Mouse (Mus musculus) mouse embryonic stem cell (cell line): Measurements from ENCODE around the gene Elf2.
"Not testable (repeated sequence)": the region's sequence is repeated elsewhere in the genome, so short reads cannot be mapped to it uniquely, and the experiment has no call there.

Experiments used
- in situ Hi-C, 2 experiments: fragments of 300-500 bp; cut with MboI; formaldehyde crosslinking; loops; 1 replicate in 1 of 2; 3 replicates in 1 of 2; pipeline ENCODE4 v1.14.3; 2019 to 2020; ENCODE audit warnings: low sequenced_read_pairs in 2 of 2, low pct_unique_long_range_greater_than_20kb in 1 of 2, mixed read lengths in 1 of 2; ENCODE audit not compliant: unreplicated experiment in 1 of 2

Elf2 gene

GRCm38 (mm10) chr3:51341268-51342081 is 1.0 kb upstream of the Elf2 start:
- in situ Hi-C loops = no loop called here

DNA sequence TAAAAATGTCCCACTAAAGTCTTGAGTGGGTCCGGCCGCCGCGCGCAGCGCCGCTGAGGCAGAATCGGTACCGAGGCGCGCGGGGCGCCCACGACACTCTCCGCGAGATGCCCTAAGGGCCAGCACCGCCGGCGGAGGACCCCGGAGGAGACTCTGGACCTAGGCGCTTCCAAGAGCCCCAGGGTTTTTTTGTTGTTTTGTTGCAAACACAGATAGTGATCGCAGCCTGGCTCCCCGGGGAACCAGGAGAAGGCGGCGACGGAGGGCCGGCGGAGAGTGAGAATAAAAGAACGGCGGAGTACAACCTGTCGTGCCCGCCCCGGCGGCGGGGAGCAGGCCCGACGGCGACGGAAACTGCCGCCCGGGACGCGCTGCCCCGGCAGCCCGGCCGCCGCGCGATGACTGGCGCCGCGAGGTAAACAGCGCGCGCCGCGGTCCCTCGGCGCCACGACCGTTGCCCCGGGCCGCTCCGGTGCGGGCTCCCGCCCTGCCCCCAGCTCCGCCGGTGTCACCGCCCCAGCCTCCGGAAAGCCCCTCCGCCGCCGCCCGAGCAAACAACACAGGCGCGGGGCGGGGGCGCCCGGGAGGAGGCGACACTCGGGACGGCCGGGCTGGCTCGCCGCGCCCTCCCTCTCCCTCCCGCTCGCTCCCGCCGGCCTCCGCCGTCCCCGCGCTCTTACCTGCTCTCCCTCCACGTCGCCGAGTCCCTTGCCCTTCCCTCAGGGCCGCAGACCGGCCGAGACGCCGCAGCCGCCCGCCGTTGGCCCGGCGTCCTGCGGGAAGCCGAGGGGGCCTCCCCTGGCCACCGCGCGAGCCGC is 520 bp downstream of the Elf2 start:
- in situ Hi-C loops = no loop called here

GRCm38 (mm10) chr3:51339378-51339733 is 1.1 kb downstream of the Elf2 start:
- in situ Hi-C loops = no loop called here

GRCm38 (mm10) chr3:51335378-51335777 is 5.1 kb downstream of the Elf2 start:
- in situ Hi-C loops = no loop called here

DNA sequence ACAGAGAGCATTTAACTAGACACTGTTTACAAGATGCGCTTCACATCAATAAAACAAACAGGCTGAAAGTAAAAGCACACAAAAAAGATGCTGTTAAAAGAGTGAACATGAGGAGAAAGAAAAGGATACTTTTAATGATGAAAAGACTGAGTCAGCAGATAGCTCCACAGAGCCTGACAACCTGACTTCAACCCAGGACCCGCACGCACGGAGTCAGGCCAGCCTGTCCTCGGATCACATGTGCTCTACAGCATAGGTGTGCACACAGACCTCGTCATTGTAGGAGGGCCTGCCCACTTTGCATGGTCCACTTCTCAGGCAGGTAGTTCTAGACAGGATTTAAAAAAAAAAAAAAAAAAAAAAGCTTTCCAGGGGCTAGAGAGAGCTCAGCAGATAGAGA is 6.5 kb downstream of the Elf2 start:
- in situ Hi-C loops = no loop called here

DNA sequence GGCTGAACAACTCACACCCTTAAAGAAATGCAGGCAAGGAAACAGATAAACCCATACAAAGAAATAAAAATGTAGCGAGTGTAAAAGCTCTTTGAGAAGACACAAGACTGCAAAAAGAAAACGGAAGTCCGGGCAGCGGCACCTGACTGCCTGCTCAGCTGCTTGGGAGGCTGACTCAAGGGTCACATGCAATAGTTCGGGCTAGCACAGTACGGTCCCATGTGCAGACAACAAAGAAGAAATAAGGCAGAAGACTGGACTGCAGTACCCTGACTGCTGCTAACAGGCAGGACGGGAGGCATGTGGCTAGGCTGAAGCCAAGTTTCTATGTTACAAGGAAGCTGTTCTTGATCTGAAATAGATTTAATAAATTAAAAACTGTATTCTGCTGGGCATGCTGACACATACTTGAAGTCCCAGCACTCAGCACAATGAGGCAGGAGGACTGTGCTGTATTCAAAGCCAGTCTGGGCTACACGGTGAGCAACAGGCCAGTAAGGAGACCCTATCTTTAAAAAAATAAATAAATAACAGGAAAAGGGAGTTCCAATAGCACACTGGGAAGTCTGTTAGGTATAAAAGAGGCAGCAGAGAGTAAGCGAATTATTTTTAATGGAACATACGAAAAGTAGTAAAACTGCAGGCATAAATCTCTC is 7.1 kb downstream of the Elf2 start:
- in situ Hi-C loops = no loop called here

DNA sequence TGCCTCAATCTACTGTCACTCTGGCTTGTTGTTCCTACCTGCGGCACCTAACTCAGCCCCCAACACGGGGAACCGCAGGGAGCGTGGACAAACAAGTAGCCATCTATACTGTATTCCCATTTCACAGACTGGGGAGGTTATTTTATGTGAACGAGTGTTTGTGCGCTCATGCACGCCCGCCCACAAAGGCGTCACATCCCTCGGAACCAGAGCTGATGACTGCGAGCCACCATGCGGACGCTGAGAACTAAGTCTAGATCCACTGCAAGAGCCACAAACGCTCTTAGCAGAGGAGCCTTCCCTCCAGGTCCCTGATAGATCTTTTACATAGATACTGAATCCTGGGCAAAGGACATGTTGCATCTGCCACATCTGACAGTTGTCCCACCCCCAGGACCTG is 10.4 kb downstream of the Elf2 start:
- in situ Hi-C loops = no loop called here

DNA sequence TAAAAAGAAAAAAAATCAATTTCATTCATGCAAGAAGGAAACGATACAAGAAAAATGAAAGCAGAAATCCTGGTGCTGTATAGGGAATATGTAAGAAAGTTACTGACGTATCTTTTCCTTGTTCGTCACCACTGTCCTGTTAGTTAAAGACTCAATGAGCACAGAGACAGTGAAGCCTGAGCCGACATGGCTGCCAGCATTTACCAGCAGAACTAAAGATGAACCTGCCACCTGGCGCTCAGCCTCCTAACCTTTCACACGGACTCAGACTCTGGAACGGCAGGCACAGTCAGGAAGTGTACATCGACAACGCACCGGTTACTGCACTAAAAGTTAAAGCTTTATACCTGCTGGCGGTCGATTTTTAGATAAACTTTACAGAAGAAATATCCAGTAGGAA is 11.9 kb downstream of the Elf2 start:
- in situ Hi-C loops = no loop called here

GRCm38 (mm10) chr3:51327817-51328216 is 12.6 kb downstream of the Elf2 start:
- in situ Hi-C loops = no loop called here

GRCm38 (mm10) chr3:51327429-51327797 is 13.1 kb downstream of the Elf2 start:
- in situ Hi-C loops = no loop called here

DNA sequence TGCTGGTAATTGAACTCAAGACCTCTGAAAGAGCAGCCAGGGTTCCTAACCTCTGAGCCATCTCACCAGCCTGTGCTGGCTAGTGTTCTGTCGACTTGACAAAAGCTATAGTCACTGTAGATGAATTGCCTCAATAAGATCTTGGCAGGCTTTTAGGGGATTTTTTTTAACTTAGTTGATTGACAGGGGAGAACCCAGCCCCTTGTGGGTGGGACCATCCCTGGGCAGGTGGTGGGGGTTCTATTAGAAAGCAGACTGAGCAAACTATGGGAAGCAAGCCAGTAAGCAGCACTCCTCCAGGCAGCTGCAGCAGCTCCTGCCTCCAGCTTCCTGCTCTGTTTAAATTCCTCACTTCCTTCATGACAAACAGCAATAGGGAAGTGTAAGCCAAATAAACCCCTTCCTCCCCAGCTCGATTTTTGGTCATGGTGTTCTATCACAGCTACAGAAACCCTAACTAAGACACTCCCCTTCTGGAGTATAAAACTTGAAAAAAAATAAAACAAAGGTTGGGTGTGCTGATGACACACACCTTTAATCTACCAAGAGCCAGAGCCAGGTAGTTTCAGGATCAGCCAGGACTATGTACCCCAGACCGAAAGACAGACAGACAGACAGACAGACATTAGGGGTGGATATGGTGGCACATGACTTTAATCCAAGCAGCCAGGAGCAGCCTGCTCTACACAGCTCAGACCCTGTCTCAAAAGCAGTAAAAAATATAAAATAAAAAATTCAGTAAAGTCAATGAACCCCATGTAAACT is 13.6 kb downstream of the Elf2 start:
- in situ Hi-C loops = no loop called here

DNA sequence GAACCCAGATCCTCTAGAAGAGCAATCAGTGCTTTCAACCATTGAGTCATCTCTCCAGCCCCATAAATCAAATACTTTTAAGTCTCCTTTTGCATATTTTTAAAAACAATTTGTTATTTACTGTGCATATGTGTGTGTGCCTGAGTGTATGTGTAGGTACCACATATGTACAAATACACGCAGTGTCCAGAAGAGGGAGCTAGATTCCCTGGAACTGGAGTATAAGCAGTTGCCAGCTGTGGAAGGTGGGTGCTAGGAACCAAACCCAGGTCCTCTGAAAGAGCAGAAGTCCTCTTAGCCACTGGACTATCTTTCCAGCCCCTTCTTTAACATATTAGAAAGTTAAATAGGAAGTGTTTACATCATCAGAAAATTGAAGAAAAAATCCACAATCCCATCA is 15.0 kb downstream of the Elf2 start:
- in situ Hi-C loops = no loop called here

DNA sequence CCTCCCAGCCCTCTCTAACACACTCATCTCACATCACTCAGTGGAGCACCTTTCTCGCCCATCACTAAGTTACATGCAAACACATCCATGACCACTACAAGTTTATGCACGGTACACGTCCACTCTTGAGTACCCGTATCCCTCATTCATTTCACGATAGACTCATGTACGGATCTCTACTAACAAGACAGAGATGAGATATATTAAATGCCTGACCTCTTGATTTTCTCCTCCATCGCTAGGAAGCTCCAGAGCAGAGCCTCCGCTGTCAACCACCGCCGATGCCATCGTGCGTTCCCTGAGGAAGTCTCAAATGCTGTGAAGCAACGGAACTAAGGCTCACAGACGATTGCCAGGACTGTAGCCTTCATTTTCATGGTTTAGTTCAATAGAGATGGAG is 17.5 kb downstream of the Elf2 start:
- in situ Hi-C loops = no loop called here

GRCm38 (mm10) chr3:51322326-51322725 is 18.1 kb downstream of the Elf2 start:
- in situ Hi-C loops = no loop called here

DNA sequence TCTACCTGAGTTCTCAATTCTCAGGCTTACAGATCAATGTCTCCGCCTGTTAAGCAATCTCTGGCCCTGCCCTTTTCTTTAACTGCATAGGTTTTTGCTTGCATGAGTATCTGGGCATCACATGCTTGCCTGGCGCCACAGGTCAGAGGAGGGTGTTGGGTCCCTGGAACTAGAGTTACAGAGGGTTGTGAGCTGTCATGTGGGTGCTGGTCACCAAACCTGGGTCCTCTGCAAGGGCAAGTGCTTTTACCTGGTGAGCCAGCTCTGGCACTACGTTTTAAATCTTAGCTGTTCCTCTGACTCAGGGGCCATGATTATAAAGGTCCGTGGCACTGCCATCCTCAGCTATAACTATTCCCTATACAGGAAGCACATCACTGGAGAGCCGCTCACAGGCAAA is 19.3 kb downstream of the Elf2 start:
- in situ Hi-C loops = no loop called here

GRCm38 (mm10) chr3:51318053-51318452 is 22.4 kb downstream of the Elf2 start:
- in situ Hi-C loops = not testable (repeated sequence)

GRCm38 (mm10) chr3:51316876-51317275 is 23.6 kb downstream of the Elf2 start:
- in situ Hi-C loops = no loop called here

- in situ Hi-C loops = no loop called here
Measured at GRCm38 (mm10) chr3:51311638-51312037, 28.8 kb downstream of the Elf2 start.

DNA sequence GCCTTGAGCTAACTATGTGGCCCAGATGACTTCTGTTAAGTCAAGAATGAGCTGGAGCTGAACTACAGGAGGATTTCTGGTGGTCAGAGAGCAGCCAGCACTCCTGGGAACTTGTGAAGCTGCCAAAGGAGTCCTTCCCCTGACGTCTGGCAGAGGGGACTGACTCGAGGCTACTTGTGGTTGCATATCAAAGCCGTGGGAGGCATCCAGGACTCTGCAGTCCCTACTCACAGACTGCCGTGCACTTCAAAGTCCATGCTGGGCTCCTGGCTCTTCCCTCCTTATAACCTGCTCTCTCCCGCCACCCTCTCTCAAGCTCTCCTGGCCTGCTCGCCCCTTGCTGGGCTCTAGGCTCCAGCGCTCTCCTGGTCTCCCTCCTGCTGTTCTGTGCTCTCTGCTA is 30.4 kb downstream of the Elf2 start:
- in situ Hi-C loops = no loop called here
